Mouse (Mus musculus): ENCODE results near the gene Pacsin3. TPM values are rescaled to one million over a fixed set of nuclear protein-coding genes. Genes with fewer than 3 reads are reported as not detected.

The Pacsin3 gene
- 5.4 TPM for polyA plus RNA-seq (2014; fragmentation: Illumina TruSeq; extraction: RNeasy Lipid Tissue Mini Kit (QIAGEN cat#74804); ENCODE audit: low read depth, low replicate concordance)

DNA sequence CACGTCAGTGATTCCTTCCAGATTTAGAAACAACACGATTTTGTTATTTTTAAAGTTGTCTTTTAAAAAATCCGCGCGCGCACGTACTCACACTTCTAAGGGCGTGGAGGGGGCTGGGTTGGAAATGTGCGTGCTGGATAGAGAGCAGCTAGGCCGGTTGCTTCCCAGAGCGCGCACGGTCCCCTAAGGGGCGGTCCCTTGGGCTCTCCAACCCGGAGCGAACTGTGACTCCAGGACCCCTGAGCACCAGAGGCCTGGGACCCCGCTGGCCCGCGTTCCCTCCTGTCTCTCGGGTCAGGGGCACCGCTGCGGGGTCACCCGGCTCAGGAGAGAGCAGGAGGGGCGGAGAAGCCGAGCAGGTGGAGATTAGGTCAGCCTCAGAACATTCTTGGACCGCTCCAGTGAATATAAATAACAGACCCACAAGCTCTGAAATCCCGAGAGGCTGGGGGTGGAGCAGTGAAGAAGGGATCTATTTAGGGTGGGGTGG is at the start of gene Pacsin3:
Pacsin3 (plus strand) TSS at position 294 of the 490 bp plus-strand sequence.

DNA sequence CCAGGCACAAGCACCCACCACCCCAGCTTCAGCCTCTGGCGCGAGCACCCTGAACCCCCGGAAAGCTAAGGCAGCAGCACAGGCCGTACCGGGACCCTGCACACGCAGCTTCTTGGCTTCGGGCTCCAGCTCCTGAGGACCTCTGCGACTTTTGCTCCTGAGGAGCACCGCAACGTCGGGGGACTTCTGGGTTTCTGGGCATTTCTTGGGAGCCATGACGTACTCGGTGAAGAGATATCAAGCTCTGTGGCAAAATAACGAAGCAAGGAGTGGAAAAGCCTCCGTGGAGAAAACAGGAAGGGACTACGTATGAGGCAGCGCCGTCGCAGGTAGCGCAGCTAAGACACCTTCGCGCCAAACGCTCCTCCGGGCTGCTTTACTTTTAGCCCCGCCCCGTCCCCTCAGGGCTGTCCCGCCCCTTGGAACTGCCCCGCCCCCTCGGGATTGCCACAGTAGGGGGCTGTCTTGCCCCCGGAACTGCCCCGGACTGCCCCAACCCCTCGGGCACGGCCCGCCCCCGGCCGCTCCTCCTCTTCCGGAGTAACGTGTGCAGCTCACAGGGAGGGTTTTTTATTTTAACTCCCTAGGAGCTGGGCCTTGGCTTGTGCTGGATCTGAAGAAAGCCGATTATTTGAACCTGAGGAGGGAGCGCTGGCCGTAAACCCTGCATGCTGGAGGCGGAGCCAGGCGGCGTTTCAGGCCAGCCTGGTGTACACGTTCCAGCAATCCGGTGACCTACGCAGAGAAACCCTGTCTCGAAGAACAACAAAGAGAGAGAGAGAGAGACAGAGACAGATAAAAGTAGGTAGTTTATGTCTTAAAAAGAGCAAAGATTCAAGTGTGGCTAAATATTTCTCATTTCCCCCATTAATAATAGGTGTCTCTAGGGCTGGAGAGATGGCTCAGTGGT is 18.9 kb upstream of the Pacsin3 start, which contains the start of gene Ddb2:
Ddb2 (minus strand) TSS at position 382 of the 910 bp plus-strand sequence.

DNA sequence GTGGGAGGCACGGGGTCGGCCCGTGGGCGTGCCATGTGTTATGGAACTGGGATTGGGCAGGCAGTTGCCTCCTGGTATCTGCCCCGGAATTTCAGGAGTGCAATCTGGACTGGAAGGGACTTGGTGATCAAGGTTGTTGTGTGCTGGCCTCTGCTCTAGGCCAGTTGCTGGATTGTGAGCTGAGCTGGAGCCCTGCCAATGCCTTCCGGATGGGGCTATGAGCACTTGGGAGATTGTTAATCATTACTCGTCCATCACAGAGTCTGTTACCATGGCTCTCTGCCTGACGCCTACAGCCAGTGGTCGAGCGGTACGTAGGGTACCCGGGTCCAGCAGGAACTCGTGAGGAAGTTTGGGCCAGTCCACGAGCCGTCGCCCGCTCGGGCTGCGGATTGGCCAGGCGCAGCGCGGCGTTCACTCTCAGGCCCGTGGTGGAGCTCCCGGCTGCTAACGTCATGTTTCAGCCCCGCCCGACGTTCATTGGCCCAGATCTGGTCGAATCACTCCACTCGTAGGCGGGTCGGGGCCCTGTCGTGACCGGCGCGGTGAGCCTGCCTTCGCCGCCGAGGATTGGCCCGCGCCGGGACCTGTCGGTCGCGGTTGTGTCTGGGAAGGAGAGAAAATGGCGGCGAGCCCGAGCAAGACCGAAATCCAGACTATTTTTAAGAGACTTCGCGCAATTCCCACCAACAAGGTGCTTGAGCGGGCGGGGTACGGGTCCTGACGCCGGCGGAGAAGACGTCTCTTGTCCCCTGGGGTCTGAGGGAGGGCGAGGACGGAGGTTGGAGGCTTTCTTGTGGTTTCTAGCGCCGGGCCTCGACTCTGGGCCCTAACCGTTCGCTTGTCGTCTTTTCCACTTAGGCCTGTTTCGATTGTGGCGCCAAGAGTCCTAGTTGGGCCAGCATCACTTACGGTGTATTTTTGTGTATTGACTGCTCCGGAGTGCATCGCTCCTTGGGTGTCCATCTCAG is 9.2 kb downstream of the Pacsin3 start, which contains the start of gene Arfgap2:
Arfgap2 (plus strand) TSS at position 264 of the 971 bp plus-strand sequence.

Other genes with a start within 250 kb of the Pacsin3 start
- gene Rapsn, start 220.3 kb upstream of the Pacsin3 start, polyA plus RNA-seq (2014; fragmentation: Illumina TruSeq; extraction: RNeasy Lipid Tissue Mini Kit (QIAGEN cat#74804); ENCODE audit: low read depth, low replicate concordance) = not detected
- 142 TPM for gene Psmc3, start 201.9 kb upstream of the Pacsin3 start, polyA plus RNA-seq (2014; fragmentation: Illumina TruSeq; extraction: RNeasy Lipid Tissue Mini Kit (QIAGEN cat#74804); ENCODE audit: low read depth, low replicate concordance)
- 5.1 TPM for gene Slc39a13, start 185.5 kb upstream of the Pacsin3 start, polyA plus RNA-seq (2014; fragmentation: Illumina TruSeq; extraction: RNeasy Lipid Tissue Mini Kit (QIAGEN cat#74804); ENCODE audit: low read depth, low replicate concordance)
- not detected for gene Spi1, start 173.6 kb upstream of the Pacsin3 start, polyA plus RNA-seq (2014; fragmentation: Illumina TruSeq; extraction: RNeasy Lipid Tissue Mini Kit (QIAGEN cat#74804); ENCODE audit: low read depth, low replicate concordance)
- not detected for gene Mybpc3, start 137.8 kb upstream of the Pacsin3 start, polyA plus RNA-seq (2014; fragmentation: Illumina TruSeq; extraction: RNeasy Lipid Tissue Mini Kit (QIAGEN cat#74804); ENCODE audit: low read depth, low replicate concordance)
- 4.2 TPM for gene Madd, start 72.1 kb upstream of the Pacsin3 start, polyA plus RNA-seq (2014; fragmentation: Illumina TruSeq; extraction: RNeasy Lipid Tissue Mini Kit (QIAGEN cat#74804); ENCODE audit: low read depth, low replicate concordance)
- 0.87 TPM for gene Nr1h3, start 53.1 kb upstream of the Pacsin3 start, polyA plus RNA-seq (2014; fragmentation: Illumina TruSeq; extraction: RNeasy Lipid Tissue Mini Kit (QIAGEN cat#74804); ENCODE audit: low read depth, low replicate concordance)
- gene Acp2, start 53.1 kb upstream of the Pacsin3 start, polyA plus RNA-seq (2014; fragmentation: Illumina TruSeq; extraction: RNeasy Lipid Tissue Mini Kit (QIAGEN cat#74804); ENCODE audit: low read depth, low replicate concordance) = 70.3 TPM
- gene Ddb2, start 19.0 kb upstream of the Pacsin3 start, polyA plus RNA-seq (2014; fragmentation: Illumina TruSeq; extraction: RNeasy Lipid Tissue Mini Kit (QIAGEN cat#74804); ENCODE audit: low read depth, low replicate concordance) = 13.6 TPM
- gene Arfgap2, start 9.0 kb downstream of the Pacsin3 start, polyA plus RNA-seq (2014; fragmentation: Illumina TruSeq; extraction: RNeasy Lipid Tissue Mini Kit (QIAGEN cat#74804); ENCODE audit: low read depth, low replicate concordance) = 25.7 TPM
- gene 1110051M20Rik, start 188.8 kb downstream of the Pacsin3 start, polyA plus RNA-seq (2014; fragmentation: Illumina TruSeq; extraction: RNeasy Lipid Tissue Mini Kit (QIAGEN cat#74804); ENCODE audit: low read depth, low replicate concordance) = 13.8 TPM
- 1.5 TPM for gene Lrp4, start 201.6 kb downstream of the Pacsin3 start, polyA plus RNA-seq (2014; fragmentation: Illumina TruSeq; extraction: RNeasy Lipid Tissue Mini Kit (QIAGEN cat#74804); ENCODE audit: low read depth, low replicate concordance)